Mouse (Mus musculus) cortical plate, adult 2 months (tissue): ENCODE results near the gene Chst3.

Experiments used
- CTCF ChIP-seq: fragments of 200-500 bp; IDR thresholded peaks from 2 replicates; pipeline ENCODE4 v1.5.1; 2011; ENCODE audit warnings: mild to moderate bottlenecking, control low read depth, low read length; ENCODE audit not compliant: insufficient read depth; ENCODE audit errors: extremely low read depth
- POLR2A ChIP-seq: fragments of 200-500 bp; IDR thresholded peaks from 2 replicates; pipeline ENCODE4 v1.6.1; 2011; ENCODE audit warnings: mild to moderate bottlenecking, low read length, control low read depth; ENCODE audit not compliant: insufficient read depth; ENCODE audit errors: extremely low read depth

- peak; percentile 68 for TF ChIP-seq CTCF
- TF ChIP-seq POLR2A: no peak
These were observed 27.3 kb downstream of the Chst3 start for GRCm38 (mm10) chr10:60191796-60192195.
